Mouse (Mus musculus): ENCODE measurements around the gene Snx5.

DNA sequence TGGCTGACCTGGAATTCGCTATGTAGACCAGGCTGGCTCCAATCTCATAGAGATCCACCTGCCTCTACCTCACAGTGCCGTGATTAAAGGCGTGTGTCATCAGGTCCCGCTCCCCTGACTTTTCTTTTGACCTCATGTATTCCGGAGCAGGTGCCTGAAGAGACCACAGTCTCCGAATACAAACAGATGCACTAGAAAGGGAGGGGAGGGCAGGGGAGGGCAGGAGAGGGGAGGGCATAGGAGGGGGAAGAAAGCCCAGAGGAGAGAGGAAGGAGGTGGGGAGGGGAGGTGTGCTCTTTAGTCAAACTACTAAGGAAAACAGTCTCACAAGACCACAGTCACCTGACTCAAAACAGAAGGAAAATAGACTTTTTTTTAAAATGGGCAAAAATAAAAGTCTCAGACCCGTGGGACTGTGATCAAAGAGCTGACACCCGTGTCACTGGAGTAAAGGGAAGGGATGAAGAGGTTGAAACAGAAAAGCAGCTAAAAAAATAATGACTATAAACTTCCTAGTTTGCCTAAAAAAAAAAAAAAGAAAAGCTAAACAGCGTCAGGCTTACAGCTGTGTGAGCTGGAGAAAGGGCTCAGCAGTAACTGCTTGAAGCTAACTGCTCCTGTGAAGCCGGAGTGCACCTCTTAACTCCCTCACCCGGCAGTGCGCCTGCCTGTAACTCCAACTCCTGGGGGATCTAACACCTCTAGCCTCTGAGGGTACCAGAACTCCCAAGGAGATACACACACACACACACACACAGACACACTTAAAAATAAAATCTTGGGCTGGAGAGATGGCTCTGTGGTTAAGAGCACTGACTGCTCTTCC is 42.0 kb downstream of the Snx5 start:
- TF ChIP-seq CTCF (IDR thresholded peaks at IDR 0.05) (no peak), EP300 (IDR thresholded peaks at IDR 0.05) (no peak)

Data from lung, postnatal 0 days (tissue).